Mouse (Mus musculus): ENCODE data around the gene BC034090. TPM values are rescaled to one million over a fixed set of nuclear protein-coding genes. Genes with fewer than 3 reads are reported as not detected.

BC034090 gene
- polyA plus RNA-seq, 1 experiment from 2014 or later, result 6.0 TPM

DNA sequence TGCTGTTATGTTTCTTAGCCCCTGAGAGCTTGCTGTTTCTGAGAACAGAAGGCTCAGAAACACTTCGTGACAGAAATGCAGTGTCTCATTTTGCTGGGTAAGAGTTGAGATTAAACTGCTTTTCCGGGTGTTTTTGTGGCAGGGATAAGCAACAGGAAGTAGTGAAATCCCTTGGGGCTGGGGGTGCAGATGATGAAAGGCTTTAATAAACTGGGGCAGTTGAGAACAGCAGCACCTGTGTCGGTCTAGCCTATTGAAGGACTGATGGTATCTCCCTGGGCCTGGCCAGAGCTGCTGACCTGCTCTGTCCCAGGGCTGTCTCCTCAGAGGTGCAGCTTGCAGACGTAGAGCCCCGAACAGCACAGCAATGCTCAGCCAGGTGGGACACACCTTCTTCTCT lies 41.8 kb downstream of the BC034090 start:
- H3K36me3 ChIP-seq, result peaks cover 46% of the 10 kb centered on the region
- H3K9ac ChIP-seq, result no peak overlapping the region
- ATAC-seq (ENCODE audit: insufficient number of reproducible peaks, low FRiP score, low TSS enrichment, low read depth), result no peak
- H3K4me1 ChIP-seq, result peaks cover 49% of the 10 kb centered on the region
- 57% methylated on average over 5 of the region's 5 CpGs for WGBS
- no peaks in the 10 kb centered on the region for H3K9me3 ChIP-seq
- H3K4me2 ChIP-seq, result no peak overlapping the region
- no peak overlapping the region for H3K4me3 ChIP-seq
- no peaks in the 10 kb centered on the region for H3K27me3 ChIP-seq
- H3K27ac ChIP-seq, result no peak overlapping the region

DNA sequence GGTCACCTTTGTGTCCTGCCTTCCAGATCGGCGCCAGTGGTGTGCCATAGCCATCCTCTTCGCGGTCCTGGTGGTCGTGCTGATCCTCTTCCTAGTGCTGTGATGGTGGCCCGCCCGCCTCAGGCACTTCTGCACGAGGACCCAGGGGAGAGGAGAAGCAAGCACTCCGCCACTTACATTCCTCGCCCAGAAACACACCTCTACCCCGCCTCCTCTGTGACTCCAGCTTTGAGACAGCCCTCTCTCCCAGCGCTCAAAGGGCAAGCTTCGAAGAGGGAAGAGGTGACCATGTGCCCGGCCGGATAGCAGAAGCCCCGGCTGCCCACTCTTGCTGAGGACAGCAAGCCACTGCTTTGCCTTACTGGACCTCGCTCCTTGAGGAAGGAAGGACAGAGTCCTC lies 42.3 kb downstream of the BC034090 start:
- peaks cover 49% of the 10 kb centered on the region for H3K4me1 ChIP-seq
- peaks cover 43% of the 10 kb centered on the region for H3K36me3 ChIP-seq
- no peak overlapping the region for H3K4me3 ChIP-seq
- no peak for ATAC-seq (ENCODE audit: insufficient number of reproducible peaks, low FRiP score, low TSS enrichment, low read depth)
- H3K9me3 ChIP-seq, result no peaks in the 10 kb centered on the region
- H3K27ac ChIP-seq, result no peak overlapping the region
- no peaks in the 10 kb centered on the region for H3K27me3 ChIP-seq
- 78% methylated on average over 17 of the region's 17 CpGs for WGBS
- no peak overlapping the region for H3K4me2 ChIP-seq
- no peak overlapping the region for H3K9ac ChIP-seq

DNA sequence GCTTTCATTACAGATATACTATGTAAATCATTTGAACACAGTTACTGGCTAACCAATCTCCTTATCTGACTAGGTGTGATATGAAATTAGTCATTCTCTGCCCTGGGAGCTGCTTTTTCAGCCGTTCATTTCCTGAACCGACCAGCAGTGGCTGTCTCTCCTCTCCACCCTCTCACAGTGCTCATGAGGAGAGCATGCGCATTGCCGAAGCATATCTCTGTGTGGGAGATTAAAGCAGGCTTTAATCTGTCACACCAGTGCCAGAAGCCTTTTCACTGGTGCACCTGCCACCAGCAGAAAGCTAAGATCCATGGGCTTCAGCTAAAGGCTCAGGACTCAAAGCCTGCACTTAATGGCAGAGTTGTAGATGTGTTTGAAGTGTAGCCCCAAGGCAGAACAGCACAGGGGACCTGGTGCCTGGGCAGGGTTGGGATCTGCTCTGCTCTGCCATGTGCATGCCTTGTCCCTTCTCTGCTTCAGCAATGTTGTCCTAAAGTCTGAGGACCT lies 42.8 kb downstream of the BC034090 start:
- WGBS, result 58% methylated on average over 4 of the region's 4 CpGs
- Histone ChIP-seq H3K9ac (no peak overlapping the region), H3K4me2 (no peak overlapping the region), H3K4me1 (peaks cover 46% of the 10 kb centered on the region), H3K27me3 (no peaks in the 10 kb centered on the region), H3K27ac (no peak overlapping the region), H3K36me3 (peaks cover 39% of the 10 kb centered on the region), H3K4me3 (no peak overlapping the region), H3K9me3 (no peaks in the 10 kb centered on the region)
- ATAC-seq (ENCODE audit: insufficient number of reproducible peaks, low FRiP score, low TSS enrichment, low read depth), result no peak

DNA sequence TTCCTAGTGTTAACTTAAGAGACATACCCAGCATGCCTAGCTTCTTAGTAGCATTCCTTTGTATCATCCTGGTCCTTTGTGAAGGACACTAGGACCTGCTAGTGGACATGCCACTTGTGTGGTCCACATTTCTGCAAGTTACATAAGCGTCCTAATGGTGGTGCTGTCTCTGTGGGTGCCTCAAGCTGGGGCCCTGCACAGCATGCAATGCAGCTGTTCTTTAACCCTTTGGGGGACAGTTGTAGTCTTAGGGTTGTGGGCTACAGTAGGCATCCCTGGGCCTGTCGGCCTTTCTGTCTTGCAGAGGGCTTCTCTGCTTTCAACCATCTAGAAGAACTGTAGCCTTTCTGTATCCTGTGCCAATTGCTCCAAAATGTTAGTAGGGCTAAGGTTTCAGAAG lies 43.3 kb downstream of the BC034090 start:
- WGBS, result 53% methylated on average over 2 of the region's 2 CpGs
- no peak overlapping the region for H3K4me3 ChIP-seq
- H3K4me2 ChIP-seq, result no peak overlapping the region
- H3K9me3 ChIP-seq, result no peaks in the 10 kb centered on the region
- H3K36me3 ChIP-seq, result peaks cover 39% of the 10 kb centered on the region
- H3K4me1 ChIP-seq, result peaks cover 42% of the 10 kb centered on the region
- no peaks in the 10 kb centered on the region for H3K27me3 ChIP-seq
- H3K27ac ChIP-seq, result no peak overlapping the region
- ATAC-seq (ENCODE audit: insufficient number of reproducible peaks, low FRiP score, low TSS enrichment, low read depth), result no peak
- no peak overlapping the region for H3K9ac ChIP-seq

DNA sequence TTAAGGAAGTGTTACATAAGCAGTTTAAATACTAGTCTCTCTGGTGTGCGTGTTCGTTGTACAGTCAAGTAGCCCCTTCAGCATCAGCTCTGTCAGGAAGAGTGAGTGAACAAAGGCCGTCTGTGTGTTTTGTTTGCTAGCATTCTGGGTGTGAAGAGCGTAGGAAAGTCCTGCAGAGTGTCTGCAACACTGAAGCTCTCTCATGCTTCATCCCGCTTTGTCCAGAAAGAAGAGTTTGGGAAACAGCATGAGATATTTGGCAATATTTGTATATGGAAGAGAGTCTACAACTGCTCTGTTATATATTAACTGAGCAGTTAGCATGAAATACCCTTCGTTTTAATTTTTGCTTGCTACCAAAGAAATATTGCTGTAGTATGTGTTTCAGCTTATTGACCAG lies 44.7 kb downstream of the BC034090 start:
- Histone ChIP-seq H3K27me3 (no peaks in the 10 kb centered on the region), H3K4me1 (peaks cover 27% of the 10 kb centered on the region), H3K9me3 (no peaks in the 10 kb centered on the region), H3K9ac (no peak overlapping the region), H3K27ac (no peak overlapping the region), H3K36me3 (peaks cover 45% of the 10 kb centered on the region), H3K4me3 (no peak overlapping the region), H3K4me2 (no peak overlapping the region)
- no peak for ATAC-seq (ENCODE audit: insufficient number of reproducible peaks, low FRiP score, low TSS enrichment, low read depth)
- 89% methylated on average over 6 of the region's 6 CpGs for WGBS

DNA sequence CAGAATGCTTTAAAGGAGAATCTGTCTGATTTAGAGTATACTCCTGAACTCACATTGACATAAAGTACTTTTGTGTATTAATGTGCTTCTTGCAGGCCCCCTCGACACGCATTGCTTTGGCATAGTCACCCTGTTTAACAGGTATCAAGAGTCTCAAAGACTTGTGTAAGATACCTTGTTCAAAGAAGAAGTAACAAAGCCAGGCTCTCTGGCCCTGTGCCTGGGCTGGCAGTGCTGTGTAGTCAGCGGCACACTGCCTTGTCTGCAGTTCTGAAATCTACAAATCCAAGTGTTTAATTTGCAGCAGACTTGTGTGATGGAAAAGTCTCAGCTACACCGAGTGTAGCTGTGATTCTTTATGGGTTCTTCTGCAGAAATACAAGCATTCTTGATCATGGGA lies 47.6 kb downstream of the BC034090 start:
- no peak overlapping the region for H3K4me2 ChIP-seq
- no peak overlapping the region for H3K4me3 ChIP-seq
- peaks cover 49% of the 10 kb centered on the region for H3K36me3 ChIP-seq
- WGBS, result 69% methylated on average over 4 of the region's 4 CpGs
- no peak overlapping the region; the same call in 1 of the 2 replicates for H3K27ac ChIP-seq
- no peak overlapping the region for H3K9ac ChIP-seq
- H3K4me1 ChIP-seq, result peaks cover 17% of the 10 kb centered on the region; the same call in 1 of the 2 replicates
- no peaks in the 10 kb centered on the region for H3K27me3 ChIP-seq
- no peaks in the 10 kb centered on the region for H3K9me3 ChIP-seq
- ATAC-seq (ENCODE audit: insufficient number of reproducible peaks, low FRiP score, low TSS enrichment, low read depth), result no peak

DNA sequence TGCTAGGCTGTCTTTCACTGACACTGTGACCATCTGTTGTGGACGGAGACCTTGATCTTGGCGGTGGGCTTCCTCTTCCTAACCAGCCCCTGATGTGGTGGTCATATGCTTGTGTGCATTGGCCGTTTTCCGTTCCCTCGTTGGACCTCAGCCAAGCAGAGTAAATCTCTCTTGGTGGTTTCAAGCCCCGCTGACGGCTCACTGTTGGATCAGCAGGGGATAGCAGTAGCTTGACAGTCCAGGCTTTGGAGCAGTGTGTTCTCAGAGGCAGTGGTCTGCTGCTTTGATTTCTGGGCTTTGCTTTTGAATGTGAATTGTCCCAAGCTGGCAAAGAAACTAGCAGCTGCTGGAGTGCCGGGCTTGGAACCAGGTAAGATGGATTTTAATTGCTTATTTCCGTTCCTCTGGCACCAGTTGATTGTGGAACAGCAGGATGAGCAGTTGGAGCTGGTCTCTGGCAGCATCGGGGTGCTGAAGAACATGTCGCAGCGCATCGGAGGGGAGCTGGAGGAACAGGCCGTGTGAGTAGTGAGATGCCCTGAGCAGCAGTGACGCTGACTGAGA lies 51.4 kb downstream of the BC034090 start:
- Histone ChIP-seq H3K4me3 (no peak overlapping the region), H3K27ac (peak overlapping the region; percentile 44; the same call in 1 of the 2 replicates), H3K36me3 (peaks cover 51% of the 10 kb centered on the region), H3K9ac (no peak overlapping the region), H3K4me2 (no peak overlapping the region), H3K9me3 (no peaks in the 10 kb centered on the region), H3K27me3 (no peaks in the 10 kb centered on the region), H3K4me1 (peaks cover 9% of the 10 kb centered on the region; the same call in 1 of the 2 replicates)
- 43% methylated on average over 15 of the region's 15 CpGs for WGBS
- ATAC-seq (ENCODE audit: insufficient number of reproducible peaks, low FRiP score, low TSS enrichment, low read depth), result no peak

DNA sequence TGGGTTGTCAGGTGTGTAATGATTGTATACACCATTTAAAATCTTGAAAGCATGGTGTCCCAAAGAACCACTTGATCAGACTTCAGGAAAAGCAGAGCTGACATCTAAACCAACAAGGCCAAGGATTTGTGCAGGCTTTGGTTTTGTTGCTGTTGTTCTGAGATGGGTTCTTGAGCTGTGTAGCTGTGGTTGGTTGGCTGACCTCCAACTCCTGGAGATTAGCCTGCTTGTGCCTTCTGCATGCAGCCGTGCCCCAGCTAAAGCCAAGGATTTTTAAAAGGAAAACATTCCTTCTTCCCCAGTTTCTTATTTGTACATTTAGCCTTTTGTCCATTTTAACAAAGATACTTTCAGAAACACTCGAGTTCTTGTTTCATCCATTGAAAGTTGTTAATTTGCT lies 52.6 kb downstream of the BC034090 start:
- H3K4me2 ChIP-seq, result no peak overlapping the region
- WGBS, result 67% methylated on average over 2 of the region's 2 CpGs
- H3K36me3 ChIP-seq, result peaks cover 54% of the 10 kb centered on the region
- peaks cover 9% of the 10 kb centered on the region; the same call in 1 of the 2 replicates for H3K4me1 ChIP-seq
- H3K27ac ChIP-seq, result no peak overlapping the region
- H3K9me3 ChIP-seq, result no peaks in the 10 kb centered on the region
- no peaks in the 10 kb centered on the region for H3K27me3 ChIP-seq
- no peak overlapping the region for H3K4me3 ChIP-seq
- no peak for ATAC-seq (ENCODE audit: insufficient number of reproducible peaks, low FRiP score, low TSS enrichment, low read depth)
- no peak overlapping the region for H3K9ac ChIP-seq

DNA sequence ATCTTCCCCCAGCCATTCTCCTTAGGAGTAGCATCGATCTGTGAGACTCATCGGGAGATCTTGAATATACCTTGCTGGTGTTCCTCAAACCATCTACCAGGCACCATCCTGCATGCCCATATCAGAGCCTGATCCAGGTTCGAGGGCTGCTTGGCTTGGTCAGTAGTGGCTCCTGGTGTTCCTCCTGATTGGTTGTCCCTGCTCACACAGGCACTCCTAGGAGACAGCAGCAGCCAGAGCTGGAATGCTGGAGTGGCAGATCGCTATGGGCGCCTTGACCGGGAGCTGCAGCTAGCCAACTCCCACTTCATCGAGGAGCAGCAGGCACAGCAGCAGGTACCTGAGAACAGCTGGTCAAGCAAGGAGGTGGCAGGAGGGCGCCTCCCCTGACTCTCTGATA lies 53.0 kb downstream of the BC034090 start:
- WGBS, result 93% methylated on average over 8 of the region's 8 CpGs
- H3K9ac ChIP-seq, result no peak overlapping the region
- peaks cover 54% of the 10 kb centered on the region for H3K36me3 ChIP-seq

DNA sequence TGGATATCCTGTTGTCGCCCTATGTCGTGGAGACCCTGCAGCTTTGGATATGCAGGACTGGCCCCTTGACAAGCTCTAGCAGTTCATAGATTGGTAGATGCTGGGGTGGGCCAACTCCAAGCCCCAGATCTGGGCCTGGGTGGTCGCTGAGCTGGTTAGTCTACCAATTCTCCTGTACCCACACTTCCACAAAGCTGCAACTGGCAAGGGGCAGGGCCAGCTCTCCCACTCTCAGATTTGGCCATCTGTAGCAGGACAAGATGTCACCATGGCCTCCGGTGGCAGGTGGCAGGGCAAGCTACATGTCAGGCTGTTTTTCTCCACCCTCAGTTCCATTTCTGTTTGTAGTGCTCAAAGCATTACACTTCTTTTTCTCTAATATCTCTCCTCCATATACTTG lies 55.6 kb downstream of the BC034090 start:
- Histone ChIP-seq H3K9ac (no peak overlapping the region), H3K4me3 (no peak overlapping the region), H3K4me1 (peaks cover 9% of the 10 kb centered on the region; the same call in 1 of the 2 replicates), H3K4me2 (no peak overlapping the region), H3K9me3 (no peaks in the 10 kb centered on the region), H3K27ac (no peak overlapping the region), H3K36me3 (peaks cover 42% of the 10 kb centered on the region), H3K27me3 (no peaks in the 10 kb centered on the region)
- 95% methylated on average over 4 of the region's 4 CpGs for WGBS
- no peak for ATAC-seq (ENCODE audit: insufficient number of reproducible peaks, low FRiP score, low TSS enrichment, low read depth)

More for the DNA sequence above, 53.0 kb downstream of the BC034090 start:
- H3K27ac ChIP-seq, result no peak overlapping the region
- H3K27me3 ChIP-seq, result no peaks in the 10 kb centered on the region
- H3K4me2 ChIP-seq, result no peak overlapping the region
- H3K4me1 ChIP-seq, result peaks cover 9% of the 10 kb centered on the region; the same call in 1 of the 2 replicates
- H3K9me3 ChIP-seq, result no peaks in the 10 kb centered on the region
- no peak for ATAC-seq (ENCODE audit: insufficient number of reproducible peaks, low FRiP score, low TSS enrichment, low read depth)
- H3K4me3 ChIP-seq, result no peak overlapping the region

DNA sequence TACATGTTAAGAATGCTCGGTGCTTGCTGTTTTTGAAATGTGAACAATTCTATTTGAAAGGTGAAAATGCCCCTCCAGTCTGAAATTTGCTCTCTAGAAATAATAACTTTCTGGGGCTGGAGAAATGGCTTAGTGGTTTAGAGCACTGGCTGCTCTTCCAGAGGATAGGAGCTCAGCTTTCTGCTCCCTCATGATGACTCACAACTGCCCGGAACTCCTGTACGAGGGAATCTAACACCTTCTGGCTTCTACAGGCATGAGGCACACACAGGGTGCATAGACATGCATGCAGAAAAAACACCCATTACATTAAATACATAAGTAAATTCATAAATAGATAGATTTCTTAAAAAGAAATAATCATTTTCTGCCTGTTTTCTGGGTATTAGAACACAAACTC lies 60.1 kb downstream of the BC034090 start:
- no peak overlapping the region for H3K9ac ChIP-seq
- no peak overlapping the region for H3K27ac ChIP-seq
- H3K4me3 ChIP-seq, result no peak overlapping the region
- no peak overlapping the region for H3K4me2 ChIP-seq
- no peaks in the 10 kb centered on the region for H3K4me1 ChIP-seq
- H3K9me3 ChIP-seq, result no peaks in the 10 kb centered on the region
- ATAC-seq (ENCODE audit: insufficient number of reproducible peaks, low FRiP score, low TSS enrichment, low read depth), result no peak
- 80% methylated on average over 3 of the region's 3 CpGs for WGBS
- H3K36me3 ChIP-seq, result peaks cover 27% of the 10 kb centered on the region
- H3K27me3 ChIP-seq, result no peaks in the 10 kb centered on the region

DNA sequence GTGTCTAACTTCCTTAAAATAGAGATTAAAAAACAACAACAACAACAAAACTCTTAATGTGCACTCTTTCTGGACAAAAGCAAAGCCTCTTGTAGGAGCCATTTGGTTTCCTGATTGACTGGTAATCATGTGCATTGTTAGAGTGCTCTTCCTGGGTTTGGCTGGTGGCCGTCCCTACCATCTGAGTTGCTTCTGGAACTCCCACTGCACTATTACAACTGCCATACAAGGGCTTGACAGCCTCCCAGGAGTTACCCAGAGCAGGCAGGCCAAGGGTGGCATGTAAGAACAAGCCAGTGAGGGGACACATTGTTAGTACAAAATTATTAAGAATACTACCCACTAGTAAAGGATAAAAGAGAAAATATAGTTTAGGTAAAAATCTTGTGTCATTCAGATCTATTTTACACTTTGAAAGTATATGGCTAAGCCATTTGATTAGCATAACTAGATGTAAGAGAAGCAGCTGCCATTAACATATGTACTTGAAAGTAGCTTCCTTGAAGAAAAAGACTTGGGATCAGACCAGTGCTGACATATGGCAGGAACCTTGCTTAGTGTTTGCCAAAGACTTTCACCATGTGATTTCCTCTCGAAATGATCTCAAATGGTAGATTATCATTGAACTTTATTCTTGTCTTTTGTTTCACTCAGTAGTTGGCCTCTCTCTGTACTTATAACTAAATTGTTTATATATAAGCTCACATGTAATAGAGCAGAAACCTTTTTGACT lies 65.9 kb downstream of the BC034090 start:
- no peaks in the 10 kb centered on the region for H3K4me1 ChIP-seq
- H3K4me2 ChIP-seq, result no peak overlapping the region
- no peak overlapping the region for H3K27ac ChIP-seq
- no peak for ATAC-seq (ENCODE audit: insufficient number of reproducible peaks, low FRiP score, low TSS enrichment, low read depth)
- 82% methylated on average over 2 of the region's 2 CpGs for WGBS
- H3K9ac ChIP-seq, result no peak overlapping the region
- no peaks in the 10 kb centered on the region for H3K27me3 ChIP-seq
- H3K4me3 ChIP-seq, result no peak overlapping the region
- H3K36me3 ChIP-seq, result peaks cover 41% of the 10 kb centered on the region
- no peaks in the 10 kb centered on the region for H3K9me3 ChIP-seq
